Mouse (Mus musculus): ENCODE data around the gene Hcls1.
A peak's percentile ranks its signal among the peaks of the same experiment; 100 is the strongest.

The Hcls1 gene

GRCm38 (mm10) chr16:36930231-36931136 lies 4.3 kb upstream of the Hcls1 start:
- no peak for DNase-seq (ENCODE audit: low spot score)

GRCm38 (mm10) chr16:36931381-36931780 lies 3.4 kb upstream of the Hcls1 start:
- DNase-seq (ENCODE audit: low spot score), result no peak

GRCm38 (mm10) chr16:36931976-36932375 lies 2.8 kb upstream of the Hcls1 start:
- no peak for DNase-seq (ENCODE audit: low spot score)

- no peak for DNase-seq (ENCODE audit: low spot score)
Measured at GRCm38 (mm10) chr16:36932546-36932945, 2.2 kb upstream of the Hcls1 start.

- peak; percentile 14 for DNase-seq (ENCODE audit: low spot score)
Measured at GRCm38 (mm10) chr16:36934131-36934840, 497 bp upstream of the Hcls1 start.

- DNase-seq (ENCODE audit: low spot score), result no peak
Measured at GRCm38 (mm10) chr16:36935814-36936213, 1.0 kb downstream of the Hcls1 start.

GRCm38 (mm10) chr16:36941137-36941727 lies 6.4 kb downstream of the Hcls1 start:
- no peak for DNase-seq (ENCODE audit: low spot score)

- no peak for DNase-seq (ENCODE audit: low spot score)
Measured at GRCm38 (mm10) chr16:36941895-36942294, 7.1 kb downstream of the Hcls1 start.

- DNase-seq (ENCODE audit: low spot score), result no peak
Measured at GRCm38 (mm10) chr16:36943591-36943990, 8.8 kb downstream of the Hcls1 start.

GRCm38 (mm10) chr16:36944895-36945424 lies 10.2 kb downstream of the Hcls1 start:
- DNase-seq (ENCODE audit: low spot score), result no peak

GRCm38 (mm10) chr16:36946459-36947159 lies 11.8 kb downstream of the Hcls1 start:
- no peak for DNase-seq (ENCODE audit: low spot score)

- DNase-seq (ENCODE audit: low spot score), result no peak
Measured at GRCm38 (mm10) chr16:36947646-36948197, 12.9 kb downstream of the Hcls1 start.

GRCm38 (mm10) chr16:36949614-36950336 lies 15.0 kb downstream of the Hcls1 start:
- no peak for DNase-seq (ENCODE audit: low spot score)

- no peak for DNase-seq (ENCODE audit: low spot score)
Measured at GRCm38 (mm10) chr16:36951029-36951428, 16.2 kb downstream of the Hcls1 start.

- no peak for DNase-seq (ENCODE audit: low spot score)
Measured at GRCm38 (mm10) chr16:36955106-36955505, 20.3 kb downstream of the Hcls1 start.

GRCm38 (mm10) chr16:36963415-36963814 lies 28.6 kb downstream of the Hcls1 start:
- no peak for DNase-seq (ENCODE audit: low spot score)

- no peak for DNase-seq (ENCODE audit: low spot score)
Measured at GRCm38 (mm10) chr16:36979127-36979526, 44.3 kb downstream of the Hcls1 start.

GRCm38 (mm10) chr16:36983796-36984195 lies 49.0 kb downstream of the Hcls1 start:
- no peak for DNase-seq (ENCODE audit: low spot score)

GRCm38 (mm10) chr16:36985636-36986042 lies 50.9 kb downstream of the Hcls1 start:
- no peak for DNase-seq (ENCODE audit: low spot score)

GRCm38 (mm10) chr16:36987399-36987798 lies 52.6 kb downstream of the Hcls1 start:
- DNase-seq (ENCODE audit: low spot score), result no peak

- DNase-seq (ENCODE audit: low spot score), result no peak
Measured at GRCm38 (mm10) chr16:36988066-36988465, 53.3 kb downstream of the Hcls1 start.

Data from yolk sac, embryonic 10.5 days (tissue).